Mouse (Mus musculus): ENCODE measurements around the gene Dnajb3.

- TF ChIP-seq CTCF (IDR thresholded peaks at IDR 0.05; ENCODE audit: borderline replicate concordance, extremely low read depth, insufficient read depth, insufficient read length) (no peak), POLR2A (IDR thresholded peaks at IDR 0.05; ENCODE audit: borderline replicate concordance, extremely low read depth, insufficient read depth, insufficient read length, poor library complexity, severe bottlenecking) (no peak)
Measured at GRCm38 (mm10) chr1:88192136-88192535, 13.4 kb downstream of the Dnajb3 start.

Measured in brain, embryonic 14.5 days (tissue).